Mouse (Mus musculus): ENCODE measurements around the gene Gpr137. TPM values are rescaled to one million over a fixed set of nuclear protein-coding genes. Genes with fewer than 3 reads are reported as not detected.
"Not testable (repeated sequence)": the region's sequence is repeated elsewhere in the genome, so short reads cannot be mapped to it uniquely, and the experiment has no call there.

Gpr137 gene
- polyA plus RNA-seq, 1 experiment from 2014 or later, result 20.0 TPM

GRCm38 (mm10) chr19:6914540-6914939 is 27.7 kb downstream of the Gpr137 start:
- H3K9ac ChIP-seq (ENCODE audit: low read depth, low read length), result no peak overlapping the region
- no peak overlapping the region for H3K4me3 ChIP-seq (ENCODE audit: low read depth, low read length)
- no peaks in the 10 kb centered on the region; the same call in 1 of the 2 replicates for H3K4me1 ChIP-seq (replicated peaks; ENCODE audit: control insufficient read depth, insufficient read depth, low read length)
- peaks cover 47% of the 10 kb centered on the region for H3K36me3 ChIP-seq (ENCODE audit: control insufficient read depth, insufficient read depth)
- no peaks in the 10 kb centered on the region for H3K27me3 ChIP-seq (replicated peaks; ENCODE audit: control insufficient read depth, insufficient read depth, low read length)
- H3K27ac ChIP-seq (ENCODE audit: low read depth, low read length), result no peak overlapping the region
- 94% methylated on average over 9 of the region's 9 CpGs for WGBS
- no peak for TF ChIP-seq CTCF (IDR thresholded peaks at IDR 0.05; ENCODE audit: low read depth)
- H3K9me3 ChIP-seq (ENCODE audit: control insufficient read depth), result no peaks in the 10 kb centered on the region
- H3K4me2 ChIP-seq (replicated peaks; ENCODE audit: low read depth), result no peak overlapping the region
- ATAC-seq, result no peak

GRCm38 (mm10) chr19:6913991-6914390 is 28.3 kb downstream of the Gpr137 start:
- no peak for ATAC-seq
- Histone ChIP-seq H3K27me3 (replicated peaks; ENCODE audit: control insufficient read depth, insufficient read depth, low read length) (no peaks in the 10 kb centered on the region), H3K36me3 (ENCODE audit: control insufficient read depth, insufficient read depth) (peaks cover 47% of the 10 kb centered on the region), H3K27ac (ENCODE audit: low read depth, low read length) (no peak overlapping the region; the same call in 1 of the 2 replicates), H3K9ac (ENCODE audit: low read depth, low read length) (no peak overlapping the region), H3K4me3 (ENCODE audit: low read depth, low read length) (no peak overlapping the region), H3K9me3 (ENCODE audit: control insufficient read depth) (no peaks in the 10 kb centered on the region), H3K4me1 (replicated peaks; ENCODE audit: control insufficient read depth, insufficient read depth, low read length) (no peaks in the 10 kb centered on the region; the same call in 1 of the 2 replicates), H3K4me2 (replicated peaks; ENCODE audit: low read depth) (no peak overlapping the region)
- WGBS, result 77% methylated on average over 11 of the region's 11 CpGs
- TF ChIP-seq CTCF (IDR thresholded peaks at IDR 0.05; ENCODE audit: low read depth), result no peak

- Histone ChIP-seq H3K4me1 (replicated peaks; ENCODE audit: control insufficient read depth, insufficient read depth, low read length) (peaks cover under 1% of the 10 kb centered on the region; the same call in 1 of the 2 replicates), H3K4me2 (replicated peaks; ENCODE audit: low read depth) (no peak overlapping the region), H3K9me3 (ENCODE audit: control insufficient read depth) (no peaks in the 10 kb centered on the region), H3K9ac (ENCODE audit: low read depth, low read length) (no peak overlapping the region), H3K4me3 (ENCODE audit: low read depth, low read length) (no peak overlapping the region), H3K27me3 (replicated peaks; ENCODE audit: control insufficient read depth, insufficient read depth, low read length) (no peaks in the 10 kb centered on the region), H3K36me3 (ENCODE audit: control insufficient read depth, insufficient read depth) (peaks cover 47% of the 10 kb centered on the region), H3K27ac (ENCODE audit: low read depth, low read length) (no peak overlapping the region)
- TF ChIP-seq CTCF (IDR thresholded peaks at IDR 0.05; ENCODE audit: low read depth), result no peak
- 77% methylated on average over 6 of the region's 6 CpGs for WGBS
- no peak for ATAC-seq
Observed at GRCm38 (mm10) chr19:6913036-6913435, 29.2 kb downstream of the Gpr137 start.

GRCm38 (mm10) chr19:6912205-6912970 is 29.9 kb downstream of the Gpr137 start:
- WGBS, result 90% methylated on average over 15 of the region's 15 CpGs
- no peaks in the 10 kb centered on the region for H3K27me3 ChIP-seq (replicated peaks; ENCODE audit: control insufficient read depth, insufficient read depth, low read length)
- peaks cover 48% of the 10 kb centered on the region for H3K36me3 ChIP-seq (ENCODE audit: control insufficient read depth, insufficient read depth)
- no peak overlapping the region for H3K27ac ChIP-seq (ENCODE audit: low read depth, low read length)
- H3K4me1 ChIP-seq (replicated peaks; ENCODE audit: control insufficient read depth, insufficient read depth, low read length), result peaks cover 4% of the 10 kb centered on the region; the same call in 1 of the 2 replicates
- no peak for ATAC-seq
- 0 out of 2 replicates have a peak overlapping the region, but pooled peaks have one; percentile 68 for H3K4me2 ChIP-seq (replicated peaks; ENCODE audit: low read depth)
- no peak overlapping the region for H3K9ac ChIP-seq (ENCODE audit: low read depth, low read length)
- TF ChIP-seq CTCF (IDR thresholded peaks at IDR 0.05; ENCODE audit: low read depth), result no peak
- H3K4me3 ChIP-seq (ENCODE audit: low read depth, low read length), result no peak overlapping the region
- no peaks in the 10 kb centered on the region for H3K9me3 ChIP-seq (ENCODE audit: control insufficient read depth)

GRCm38 (mm10) chr19:6911101-6912074 is 30.9 kb downstream of the Gpr137 start:
- Histone ChIP-seq H3K4me3 (ENCODE audit: low read depth, low read length) (no peak overlapping the region), H3K9ac (ENCODE audit: low read depth, low read length) (no peak overlapping the region), H3K4me2 (replicated peaks; ENCODE audit: low read depth) (peak overlapping the region; percentile 68), H3K36me3 (ENCODE audit: control insufficient read depth, insufficient read depth) (peaks cover 58% of the 10 kb centered on the region), H3K27me3 (replicated peaks; ENCODE audit: control insufficient read depth, insufficient read depth, low read length) (no peaks in the 10 kb centered on the region), H3K9me3 (ENCODE audit: control insufficient read depth) (no peaks in the 10 kb centered on the region), H3K27ac (ENCODE audit: low read depth, low read length) (no peak overlapping the region), H3K4me1 (replicated peaks; ENCODE audit: control insufficient read depth, insufficient read depth, low read length) (peaks cover 4% of the 10 kb centered on the region; the same call in 1 of the 2 replicates)
- 79% methylated on average over 19 of the region's 19 CpGs for WGBS
- ATAC-seq, result no peak
- TF ChIP-seq CTCF (IDR thresholded peaks at IDR 0.05; ENCODE audit: low read depth), result no peak

GRCm38 (mm10) chr19:6910306-6910705 is 32.0 kb downstream of the Gpr137 start:
- WGBS, result 2% methylated on average over 30 of the region's 30 CpGs
- Histone ChIP-seq H3K4me3 (ENCODE audit: low read depth, low read length) (peak overlapping the region; percentile 64), H3K9ac (ENCODE audit: low read depth, low read length) (peak overlapping the region; percentile 68), H3K4me2 (replicated peaks; ENCODE audit: low read depth) (peak overlapping the region; percentile 68), H3K36me3 (ENCODE audit: control insufficient read depth, insufficient read depth) (peaks cover 57% of the 10 kb centered on the region), H3K27ac (ENCODE audit: low read depth, low read length) (peak overlapping the region; percentile 99)
- H3K27me3 ChIP-seq (replicated peaks; ENCODE audit: control insufficient read depth, insufficient read depth, low read length); H3K9me3 ChIP-seq (ENCODE audit: control insufficient read depth); H3K4me1 ChIP-seq (replicated peaks; ENCODE audit: control insufficient read depth, insufficient read depth, low read length): not testable (repeated sequence)
- peak; percentile 6 for ATAC-seq
